Mouse (Mus musculus) cerebellum, adult 2 months (tissue): ENCODE results near the gene Ptpn14. TPM values are rescaled to one million over a fixed set of nuclear protein-coding genes. Genes with fewer than 3 reads are reported as not detected.
A peak's percentile ranks its signal among the peaks of the same experiment; 100 is the strongest.

Experiments
- DNase-seq, 2 experiments: peaks; one replicate each; pipeline ENCODE4 v3.0.0; 2021
- H3K27ac ChIP-seq: fragments of 200-500 bp; 2 replicates; pipeline ENCODE4 v1.5.1; 2012; ENCODE audit warnings: low read length, control low read depth, inconsistent platforms; ENCODE audit not compliant: insufficient read depth
- H3K27me3 ChIP-seq: fragments of 200-500 bp; 2 replicates; pipeline ENCODE4 v1.6.1; 2012; ENCODE audit warnings: inconsistent platforms, mild to moderate bottlenecking, low read length, moderate library complexity; ENCODE audit not compliant: control insufficient read depth, insufficient read depth
- H3K4me1 ChIP-seq: fragments of 200-500 bp; 2 replicates; pipeline ENCODE4 v1.6.1; 2011; ENCODE audit warnings: low read length; ENCODE audit not compliant: control insufficient read depth, insufficient read depth
- H3K4me3 ChIP-seq: fragments of 200-500 bp; replicated peaks from 2 replicates; pipeline ENCODE3; 2011; ENCODE audit warnings: mild to moderate bottlenecking, low read depth, low read length, control low read depth; ENCODE audit not compliant: insufficient read depth
- CTCF ChIP-seq: fragments of 200-500 bp; IDR thresholded peaks from 2 replicates; pipeline ENCODE4 v1.5.1; 2011; ENCODE audit warnings: low read depth, mild to moderate bottlenecking, control low read depth, low read length, moderate library complexity, borderline replicate concordance; ENCODE audit not compliant: insufficient read depth
- POLR2A ChIP-seq: fragments of 200-500 bp; IDR thresholded peaks from 2 replicates; pipeline ENCODE4 v1.6.1; 2011; ENCODE audit warnings: low read length, control low read depth, borderline replicate concordance; ENCODE audit not compliant: insufficient read depth
- WGBS: fragments of 180-500 bp; shearing (Covaris S2); methylation state at CpG from one replicate; pipeline ENCODE4 v1.1.7; 2018; 5-methylcytosine and 5-hydroxymethylcytosine counted together
- polyA plus RNA-seq: library from polyadenylated mRNA; depleted of rRNA; stranded (reverse); fragments of >200 nt; gene quantifications from 2 replicates; pipeline ENCODE4 v1.2.3, GENCODE M21; 2012

The Ptpn14 gene
- polyA plus RNA-seq, 1 experiment = 1.4 TPM

DNA sequence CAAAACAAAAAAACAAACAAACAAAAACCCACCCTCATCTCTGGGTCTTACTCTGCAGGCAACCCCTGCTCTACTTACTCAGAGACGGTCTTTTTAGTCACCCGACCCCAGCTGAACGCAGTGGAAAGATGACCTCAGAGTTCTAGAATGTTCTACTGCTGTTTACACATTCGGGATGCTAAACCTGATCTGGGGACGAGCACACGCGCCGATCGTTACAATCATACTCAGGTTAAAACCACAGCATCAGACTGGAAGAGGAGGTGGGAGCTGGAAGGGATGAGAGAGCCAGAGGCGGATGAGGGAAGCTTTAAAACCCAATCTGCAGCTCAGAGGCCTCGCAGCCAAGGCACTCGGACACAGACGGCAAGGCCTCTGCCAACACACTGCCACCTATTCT, 170.6 kb downstream of the Ptpn14 start:
- H3K27ac ChIP-seq = no peak overlapping the region
- TF ChIP-seq POLR2A (no peak), CTCF (no peak)
- 90% methylated on average over 13 of the region's 13 CpGs for WGBS
- H3K4me1 ChIP-seq = peaks cover 4% of the 10 kb centered on the region; the same call in 1 of the 2 replicates
- no peaks in the 10 kb centered on the region for H3K27me3 ChIP-seq
- H3K4me3 ChIP-seq = no peak overlapping the region
- DNase-seq = no peak

DNA sequence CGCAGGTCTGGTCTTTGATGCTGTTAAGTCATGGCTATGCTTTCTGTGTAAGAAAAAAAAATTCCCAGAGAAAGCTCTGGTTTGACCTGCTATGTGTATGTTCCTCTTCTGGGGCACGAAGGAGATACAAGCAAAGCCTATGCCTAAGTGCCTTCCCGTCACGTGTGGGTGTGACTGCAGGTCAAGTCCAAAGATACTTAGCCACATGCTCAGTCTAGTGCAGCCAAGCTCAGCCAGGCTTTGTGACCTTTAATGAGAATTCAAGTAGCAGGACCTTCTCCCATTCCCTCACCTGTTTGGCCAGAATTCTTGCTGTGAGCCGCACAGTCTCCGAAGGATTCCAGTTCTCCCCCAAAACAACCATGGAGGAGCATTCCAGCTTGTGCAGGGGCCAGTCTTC, 171.5 kb downstream of the Ptpn14 start:
- 82% methylated on average over 6 of the region's 6 CpGs for WGBS
- no peak for DNase-seq

DNA sequence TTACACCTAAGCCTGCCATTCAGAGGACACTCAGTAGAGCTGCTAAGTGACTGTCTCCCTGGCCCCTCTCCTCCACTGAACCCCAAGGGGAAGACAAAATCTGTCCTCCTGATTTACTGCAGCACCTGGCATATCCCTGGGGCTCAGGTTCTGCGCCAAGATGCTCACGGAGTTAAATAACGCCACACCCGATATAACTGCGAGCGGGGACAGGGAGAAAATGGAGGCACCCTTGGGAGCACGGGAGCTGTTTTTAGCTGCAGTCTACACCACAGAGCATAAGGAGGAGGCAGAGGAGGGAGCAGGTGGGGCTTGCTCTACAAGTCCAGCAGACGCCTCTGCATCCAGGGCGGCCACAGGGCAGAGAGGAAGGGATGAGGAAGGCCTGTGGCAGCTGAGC, 174.3 kb downstream of the Ptpn14 start:
- 44% methylated on average over 9 of the region's 9 CpGs for WGBS

More for the DNA sequence above, 171.5 kb downstream of the Ptpn14 start:
- H3K4me3 ChIP-seq = no peak overlapping the region
- no peaks in the 10 kb centered on the region for H3K27me3 ChIP-seq
- H3K4me1 ChIP-seq = no peaks in the 10 kb centered on the region
- H3K27ac ChIP-seq = no peak overlapping the region
- TF ChIP-seq POLR2A (no peak), CTCF (no peak)

DNA sequence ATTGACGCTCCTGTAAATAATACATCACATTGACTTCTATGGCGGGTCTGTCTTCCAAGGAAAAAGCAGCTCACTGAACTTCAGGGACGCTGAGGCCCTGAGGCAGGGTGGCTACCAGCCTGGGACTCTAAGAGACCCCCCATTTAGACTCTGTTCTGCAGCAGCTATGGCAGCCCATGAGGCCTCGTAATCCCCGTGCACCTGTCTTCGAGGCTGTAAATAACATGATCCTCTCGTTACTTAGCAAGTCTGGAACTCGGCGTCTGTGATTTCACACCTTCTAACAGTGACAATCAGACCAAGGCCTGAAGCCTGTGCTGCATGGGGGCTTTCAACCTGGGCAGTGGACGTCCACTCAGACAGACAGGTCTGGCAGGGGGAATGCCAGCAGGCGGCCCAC, 175.1 kb downstream of the Ptpn14 start:
- Histone ChIP-seq H3K4me1 (no peaks in the 10 kb centered on the region), H3K27ac (no peak overlapping the region), H3K27me3 (no peaks in the 10 kb centered on the region), H3K4me3 (no peak overlapping the region)
- TF ChIP-seq POLR2A (no peak), CTCF (no peak)
- no peak for DNase-seq
- WGBS = 91% methylated on average over 11 of the region's 11 CpGs

More for the DNA sequence above, 174.3 kb downstream of the Ptpn14 start:
- Histone ChIP-seq H3K4me3 (no peak overlapping the region), H3K27ac (no peak overlapping the region), H3K4me1 (no peaks in the 10 kb centered on the region), H3K27me3 (no peaks in the 10 kb centered on the region)
- no peak for TF ChIP-seq POLR2A
- TF ChIP-seq CTCF = no peak
- DNase-seq = peak; percentile 48 to 50

DNA sequence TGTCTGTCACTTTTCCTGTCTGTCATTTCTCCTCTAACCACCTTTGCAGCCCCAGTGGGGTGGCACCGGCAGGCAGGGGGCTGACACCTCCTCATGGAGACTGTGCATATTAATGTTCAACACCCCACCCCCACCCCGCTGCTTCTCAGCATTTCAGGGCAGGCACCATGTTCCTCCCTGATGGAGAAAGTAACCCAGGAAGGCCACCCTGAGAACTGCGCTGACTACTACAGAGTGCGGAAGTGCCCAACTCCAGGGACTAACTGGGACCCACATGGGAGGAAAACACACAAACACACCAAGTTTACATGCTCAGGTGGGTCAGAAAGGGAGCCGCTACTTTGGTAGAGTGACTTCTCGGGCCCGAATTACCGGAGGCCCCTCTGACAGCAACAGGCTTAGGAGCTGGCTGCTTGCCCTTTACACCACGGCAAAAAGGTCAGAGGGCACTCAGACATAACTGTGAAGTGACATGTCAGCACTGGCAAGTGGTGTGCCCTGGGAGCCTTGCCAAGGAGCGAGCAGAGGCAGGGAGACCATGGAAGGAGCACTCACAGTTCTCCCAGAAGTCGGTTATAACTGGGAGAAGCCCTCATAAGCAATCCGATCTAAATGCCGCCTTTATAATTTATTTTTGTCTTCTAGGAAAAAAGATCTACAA, 182.7 kb downstream of the Ptpn14 start:
- peaks cover 9% of the 10 kb centered on the region for H3K4me1 ChIP-seq
- H3K27me3 ChIP-seq = no peaks in the 10 kb centered on the region
- TF ChIP-seq POLR2A = no peak
- no peak for TF ChIP-seq CTCF
- 51% methylated on average over 13 of the region's 13 CpGs for WGBS
- no peak overlapping the region for H3K4me3 ChIP-seq
- no peak for DNase-seq
- no peak overlapping the region for H3K27ac ChIP-seq

DNA sequence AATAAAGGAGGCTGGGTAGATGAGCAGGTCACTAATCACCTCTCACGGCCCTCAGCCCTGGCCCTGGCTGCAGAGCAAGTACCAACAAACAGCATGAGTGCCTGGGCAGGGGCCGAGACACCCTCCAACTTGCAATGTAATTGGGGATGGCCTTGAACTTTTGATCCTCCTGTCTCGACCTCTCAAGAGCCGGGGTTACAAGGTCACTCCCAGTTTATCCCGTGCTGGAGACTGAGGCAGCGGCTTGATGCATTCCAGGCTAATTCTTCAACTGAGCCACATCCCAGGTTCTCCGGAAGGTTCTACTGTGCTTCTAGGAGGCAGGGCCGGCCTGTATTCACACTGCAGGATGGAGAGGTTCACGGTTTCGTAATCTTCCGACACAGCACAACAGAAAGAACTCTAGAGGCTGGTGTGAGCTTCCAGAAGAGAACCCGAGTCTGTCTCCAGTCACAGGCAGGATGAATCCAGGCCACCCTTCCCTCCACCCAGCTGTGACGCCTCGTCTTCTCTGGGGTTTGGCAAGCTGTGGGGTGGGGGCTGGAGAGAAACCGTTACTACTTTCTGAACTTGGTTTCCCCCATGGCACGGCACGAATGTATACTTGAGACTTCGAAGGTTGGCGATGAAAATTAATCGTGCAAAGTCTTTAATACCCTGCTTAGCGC, 185.2 kb downstream of the Ptpn14 start:
- Histone ChIP-seq H3K27ac (no peak overlapping the region), H3K4me1 (peaks cover 9% of the 10 kb centered on the region), H3K27me3 (no peaks in the 10 kb centered on the region), H3K4me3 (no peak overlapping the region)
- 91% methylated on average over 21 of the region's 21 CpGs for WGBS
- DNase-seq = no peak
- TF ChIP-seq CTCF = no peak
- no peak for TF ChIP-seq POLR2A

DNA sequence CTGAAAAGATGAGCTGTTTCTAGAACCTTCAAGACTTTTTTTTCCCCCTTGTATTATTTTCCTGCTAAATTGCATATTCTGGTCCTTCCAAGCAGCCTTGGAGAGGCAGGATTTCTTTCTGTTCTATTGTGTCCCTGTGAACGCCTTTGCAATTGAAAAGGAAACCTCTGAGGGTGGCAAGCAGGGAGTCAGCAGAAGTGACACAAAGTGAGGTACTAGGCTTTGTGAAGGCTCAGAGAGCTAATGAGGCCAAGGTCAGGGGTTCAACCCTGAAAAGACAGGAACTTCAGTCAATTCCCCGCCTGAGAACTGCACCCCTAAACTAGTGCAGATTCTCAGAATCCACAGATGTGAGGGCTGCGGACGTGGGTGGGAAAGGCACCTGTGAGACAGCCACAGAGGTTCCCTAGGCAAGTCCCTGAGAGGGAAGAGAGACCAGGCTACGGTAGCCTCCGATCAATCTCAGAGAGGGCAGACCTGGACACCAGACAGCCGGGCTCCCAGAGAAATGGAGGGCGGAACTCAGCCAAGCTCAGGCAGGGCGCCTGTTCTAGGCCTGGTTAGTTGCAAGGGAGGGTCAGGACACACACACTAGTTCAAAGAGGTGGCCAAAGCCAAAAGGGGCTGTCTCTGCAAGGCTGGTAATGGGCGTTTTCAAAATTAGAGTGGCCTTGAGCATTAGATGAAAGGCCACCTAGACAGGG, 188.5 kb downstream of the Ptpn14 start:
- Histone ChIP-seq H3K4me1 (peaks cover 10% of the 10 kb centered on the region; the same call in 1 of the 2 replicates), H3K27me3 (no peaks in the 10 kb centered on the region), H3K4me3 (no peak overlapping the region), H3K27ac (no peak overlapping the region)
- WGBS = 73% methylated on average over 10 of the region's 10 CpGs
- DNase-seq = no peak
- TF ChIP-seq CTCF (no peak), POLR2A (no peak)

DNA sequence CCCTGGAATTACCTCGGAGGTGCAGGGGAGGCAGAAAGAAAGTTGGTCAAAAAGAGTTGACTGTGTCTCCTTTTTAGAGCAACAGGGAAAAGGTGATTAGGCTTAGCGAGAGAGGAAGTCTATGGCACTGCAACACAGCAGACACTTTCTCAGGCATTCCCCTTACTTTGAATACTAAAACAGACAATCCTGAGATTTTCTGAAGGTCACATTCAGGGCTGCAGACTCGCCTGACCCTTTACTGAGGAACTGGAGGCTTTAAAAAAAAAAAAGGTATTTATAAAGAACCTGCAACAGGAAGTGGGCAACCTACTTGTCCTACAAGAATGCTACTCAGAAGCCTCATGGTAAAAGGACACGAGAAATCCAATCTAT, 189.0 kb downstream of the Ptpn14 start:
- H3K27ac ChIP-seq = no peak overlapping the region
- TF ChIP-seq CTCF = no peak
- no peak for TF ChIP-seq POLR2A
- no peak for DNase-seq
- H3K4me1 ChIP-seq = peaks cover 11% of the 10 kb centered on the region; the same call in 1 of the 2 replicates
- H3K4me3 ChIP-seq = no peak overlapping the region
- 79% methylated on average over 4 of the region's 4 CpGs for WGBS
- H3K27me3 ChIP-seq = no peaks in the 10 kb centered on the region
